Mouse (Mus musculus): ENCODE results near the gene Cage1.

GRCm38 (mm10) chr13:38037044-38037687 lies at the start of gene Cage1:
- TF ChIP-seq POLR2A (IDR thresholded peaks at IDR 0.05; ENCODE audit: low read depth, low read length) (peak; percentile 44; the same call in 1 of the 2 replicates), CTCF (IDR thresholded peaks at IDR 0.05; ENCODE audit: extremely low read depth, insufficient read depth, insufficient read length, insufficient replicate concordance) (no peak)

All from spleen, adult 2 months (tissue).